Mouse (Mus musculus): ENCODE results near the gene Fbxo31. TPM values are rescaled to one million over a fixed set of nuclear protein-coding genes. Genes with fewer than 3 reads are reported as not detected.
"Not testable (repeated sequence)": the region's sequence is repeated elsewhere in the genome, so short reads cannot be mapped to it uniquely, and the experiment has no call there.

The Fbxo31 gene
- 10 to 100 TPM; 75.2 to 89.8 TPM for total RNA-seq (2021)
- long read RNA-seq, experiment 1, full-length matches to known transcripts: 44 of 211 reads
- long read RNA-seq, experiment 1, partial matches to known transcripts: 9 of 211 reads
- long read RNA-seq, experiment 1, other reads (novel, unspliced or antisense): 158 of 211 reads
- long read RNA-seq, experiment 2, full-length matches to known transcripts: 48 of 236 reads
- long read RNA-seq, experiment 2, partial matches to known transcripts: 16 of 236 reads
- long read RNA-seq, experiment 2, other reads (novel, unspliced or antisense): 172 of 236 reads

GRCm38 (mm10) chr8:121578676-121579451 is at the start of gene Fbxo31:
Fbxo31 (minus strand) TSS chr8:121578806.
- intact Hi-C loops (cut with DNase I; ENCODE audit: low total_unique reads): no loop called here
- peak; percentile 97 for DNase-seq

- intact Hi-C loops (cut with DNase I; ENCODE audit: low total_unique reads): no loop called here
These were observed 44.4 kb upstream of the Fbxo31 start for GRCm38 (mm10) chr8:121623043-121623442.

GRCm38 (mm10) chr8:121621879-121622278 is 43.3 kb upstream of the Fbxo31 start:
- DNase-seq: no peak
- intact Hi-C loops (cut with DNase I; ENCODE audit: low total_unique reads): no loop called here

More at GRCm38 (mm10) chr8:121623043-121623442, 44.4 kb upstream of the Fbxo31 start:
- no peak for DNase-seq

- no peak for DNase-seq
- intact Hi-C loops (cut with DNase I; ENCODE audit: low total_unique reads): no loop called here
These were observed 42.4 kb upstream of the Fbxo31 start for GRCm38 (mm10) chr8:121620801-121621516.

DNA sequence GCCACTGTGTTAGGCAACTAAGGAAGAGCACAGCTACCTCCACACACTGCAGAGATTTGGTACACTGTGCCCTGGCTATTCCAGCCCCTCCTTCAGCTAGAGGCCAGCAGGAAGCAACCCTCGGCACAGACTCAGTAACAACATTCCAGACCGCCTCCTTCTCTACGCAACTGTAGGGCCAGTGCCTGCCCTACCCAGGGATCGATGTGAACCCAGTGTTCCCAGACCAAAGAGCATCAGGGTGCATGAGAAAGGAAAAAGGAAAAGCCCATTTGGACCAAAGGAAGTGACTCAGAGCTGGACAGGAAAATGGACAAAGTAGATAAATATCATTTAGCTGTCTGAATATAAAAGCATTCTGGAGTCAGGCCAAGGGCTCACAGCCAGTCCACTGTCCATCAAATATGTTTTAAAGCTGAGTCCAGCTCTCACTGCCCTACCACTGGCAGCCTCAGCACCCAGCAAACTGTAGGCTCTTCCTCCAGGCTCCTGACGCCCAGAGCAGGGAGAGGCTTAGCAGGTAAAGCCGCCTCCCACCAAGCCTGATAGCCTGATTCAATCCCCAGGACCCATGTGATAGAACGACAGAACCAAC is 40.9 kb upstream of the Fbxo31 start:
- intact Hi-C loops (cut with DNase I; ENCODE audit: low total_unique reads): no loop called here
- DNase-seq: peak; percentile 42

DNA sequence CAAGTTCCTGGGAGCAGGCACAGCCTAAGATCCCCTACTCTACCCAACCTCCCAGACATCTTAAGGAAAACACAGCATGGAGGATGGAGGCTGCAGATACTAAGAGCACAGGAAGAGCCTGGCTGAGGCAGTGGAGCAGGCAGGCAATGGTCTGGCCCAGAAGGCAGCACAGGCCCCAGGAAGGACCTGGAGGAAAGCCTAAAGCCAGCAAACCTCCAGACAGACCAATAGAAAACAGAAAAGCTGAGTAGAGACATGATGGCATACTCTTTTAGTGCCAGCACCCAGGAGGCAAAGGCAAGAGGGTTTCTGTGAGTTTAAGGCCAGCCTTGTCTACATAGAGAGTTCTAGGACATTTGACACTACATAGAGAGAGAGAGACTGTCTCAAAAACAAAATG is 34.8 kb upstream of the Fbxo31 start:
- intact Hi-C loops (cut with DNase I; ENCODE audit: low total_unique reads): no loop called here
- no peak for DNase-seq

GRCm38 (mm10) chr8:121609916-121610315 is 31.3 kb upstream of the Fbxo31 start:
- intact Hi-C loops (cut with DNase I; ENCODE audit: low total_unique reads): loop anchor here (5.0 kb wide), 1 partner anchor 32 kb away; no protein-coding TSS in a partner anchor
- no peak for DNase-seq

DNA sequence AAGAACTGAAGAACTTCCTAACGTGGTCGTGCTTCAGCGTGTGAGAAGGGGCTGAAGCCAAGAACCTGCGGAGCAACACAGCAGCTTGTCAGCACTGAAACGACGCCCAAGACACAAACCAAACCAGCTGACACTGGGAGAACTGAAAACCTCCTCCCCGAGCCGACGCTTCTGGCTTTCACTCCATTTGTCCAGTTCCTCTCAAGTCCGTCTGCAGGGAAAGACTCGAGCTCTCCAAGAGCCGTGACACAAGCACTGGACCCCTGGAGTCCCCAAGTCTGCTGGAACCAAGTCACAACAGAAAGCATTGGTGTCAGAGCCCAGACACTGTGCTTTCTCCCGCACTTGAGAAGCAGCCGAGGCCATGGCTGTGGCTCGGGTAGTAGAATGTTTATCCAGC is 30.6 kb upstream of the Fbxo31 start:
- DNase-seq: no peak
- intact Hi-C loops (cut with DNase I; ENCODE audit: low total_unique reads): loop anchor here (5.0 kb wide), 1 partner anchor 33 kb away; no protein-coding TSS in a partner anchor

- intact Hi-C loops (cut with DNase I; ENCODE audit: low total_unique reads): loop anchor here (5.0 kb wide), 1 partner anchor 35 kb away; no protein-coding TSS in a partner anchor
- DNase-seq: no peak
These were observed 29.1 kb upstream of the Fbxo31 start for GRCm38 (mm10) chr8:121607661-121608060.

GRCm38 (mm10) chr8:121603801-121604200 is 25.2 kb upstream of the Fbxo31 start:
- intact Hi-C loops (cut with DNase I; ENCODE audit: low total_unique reads): loop anchor here (2.0 kb wide), 1 partner anchor 79 kb away; no protein-coding TSS in a partner anchor
- no peak for DNase-seq

GRCm38 (mm10) chr8:121602860-121603259 is 24.3 kb upstream of the Fbxo31 start:
- intact Hi-C loops (cut with DNase I; ENCODE audit: low total_unique reads): no loop called here
- peak; percentile 72 for DNase-seq

GRCm38 (mm10) chr8:121602411-121602810 is 23.8 kb upstream of the Fbxo31 start:
- intact Hi-C loops (cut with DNase I; ENCODE audit: low total_unique reads): no loop called here

GRCm38 (mm10) chr8:121599842-121600241 is 21.2 kb upstream of the Fbxo31 start:
- DNase-seq: no peak
- intact Hi-C loops (cut with DNase I; ENCODE audit: low total_unique reads): no loop called here

More at GRCm38 (mm10) chr8:121602411-121602810, 23.8 kb upstream of the Fbxo31 start:
- no peak for DNase-seq

- intact Hi-C loops (cut with DNase I; ENCODE audit: low total_unique reads): no loop called here
- DNase-seq: peak; percentile 86
These were observed 20.3 kb upstream of the Fbxo31 start for GRCm38 (mm10) chr8:121598892-121599291.

DNA sequence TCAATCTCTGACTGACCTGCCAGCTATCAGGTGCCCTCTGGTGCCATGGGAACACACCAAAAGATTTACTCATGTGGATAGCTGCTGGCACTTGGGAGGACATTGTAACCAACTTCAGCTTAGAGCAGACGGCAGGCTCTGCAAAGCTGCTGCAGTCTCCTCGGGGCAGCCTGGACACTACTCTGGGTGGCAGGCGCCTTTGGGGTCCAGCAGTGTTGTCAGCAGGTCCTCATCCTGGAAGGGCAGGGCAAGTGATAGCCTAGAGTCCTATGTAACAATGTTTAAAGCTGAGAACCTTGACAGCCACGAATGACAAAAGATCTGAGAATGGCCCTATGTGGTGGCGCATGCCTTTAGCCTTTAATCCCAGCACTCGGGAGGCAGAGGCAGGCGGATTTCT is 19.6 kb upstream of the Fbxo31 start:
- DNase-seq: no peak
- intact Hi-C loops (cut with DNase I; ENCODE audit: low total_unique reads): no loop called here

GRCm38 (mm10) chr8:121597492-121597891 is 18.9 kb upstream of the Fbxo31 start:
- DNase-seq; intact Hi-C loops (cut with DNase I; ENCODE audit: low total_unique reads): not testable (repeated sequence)

DNA sequence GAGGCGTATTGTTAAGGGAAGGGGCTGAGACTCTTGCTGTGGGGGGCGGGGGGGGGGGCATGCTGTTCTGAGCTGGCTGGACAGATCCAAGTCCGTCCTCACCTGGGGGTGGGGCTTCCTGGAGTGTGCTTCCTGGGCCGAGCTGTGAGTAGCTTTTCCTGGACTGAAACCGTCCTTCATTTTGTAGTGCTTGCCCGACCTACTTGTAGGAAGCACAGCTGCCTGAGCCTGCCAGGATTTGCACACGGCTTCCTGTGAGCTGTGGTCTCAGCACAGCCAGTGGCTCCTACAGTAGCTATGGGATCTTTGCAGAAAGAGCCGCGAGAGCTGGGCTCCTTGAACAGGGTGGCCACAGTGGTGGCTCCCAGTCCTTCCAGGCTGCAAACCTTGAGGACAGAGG is 15.4 kb upstream of the Fbxo31 start:
- intact Hi-C loops (cut with DNase I; ENCODE audit: low total_unique reads): loop anchor here (5.0 kb wide), 1 partner anchor 52 kb away; the partner anchor contains the start of gene 1700018B08Rik
- no peak for DNase-seq

DNA sequence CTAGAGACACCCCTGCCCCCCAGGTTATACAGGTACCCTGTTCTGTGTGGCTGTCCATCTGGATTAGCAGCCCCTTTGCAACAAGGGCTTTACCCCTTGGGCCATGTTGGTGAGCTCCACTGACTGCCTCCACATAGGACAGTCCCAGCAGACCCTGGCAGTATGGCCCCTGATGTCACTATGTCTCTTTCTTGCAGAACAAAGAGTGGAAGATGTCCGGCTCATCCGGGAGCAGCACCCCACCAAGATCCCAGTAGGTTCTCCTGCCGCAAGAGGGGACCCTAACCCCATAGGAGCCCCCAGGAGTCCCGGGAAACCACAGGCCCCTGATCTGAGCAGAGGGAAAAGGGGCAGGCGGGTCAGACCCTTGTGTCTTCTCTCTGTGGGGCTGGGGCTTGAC is 14.7 kb upstream of the Fbxo31 start:
- DNase-seq: no peak
- intact Hi-C loops (cut with DNase I; ENCODE audit: low total_unique reads): loop anchor here (5.0 kb wide), 1 partner anchor 51 kb away; the partner anchor contains the start of gene 1700018B08Rik

All from gastrocnemius, postnatal 14 days (tissue).